Mouse (Mus musculus): Measurements from ENCODE around the gene Ltk. TPM values are rescaled to one million over a fixed set of nuclear protein-coding genes. Genes with fewer than 3 reads are reported as not detected.

Gene Ltk
- polyA plus RNA-seq, 1 experiment from 2014 or later, result not detected

DNA sequence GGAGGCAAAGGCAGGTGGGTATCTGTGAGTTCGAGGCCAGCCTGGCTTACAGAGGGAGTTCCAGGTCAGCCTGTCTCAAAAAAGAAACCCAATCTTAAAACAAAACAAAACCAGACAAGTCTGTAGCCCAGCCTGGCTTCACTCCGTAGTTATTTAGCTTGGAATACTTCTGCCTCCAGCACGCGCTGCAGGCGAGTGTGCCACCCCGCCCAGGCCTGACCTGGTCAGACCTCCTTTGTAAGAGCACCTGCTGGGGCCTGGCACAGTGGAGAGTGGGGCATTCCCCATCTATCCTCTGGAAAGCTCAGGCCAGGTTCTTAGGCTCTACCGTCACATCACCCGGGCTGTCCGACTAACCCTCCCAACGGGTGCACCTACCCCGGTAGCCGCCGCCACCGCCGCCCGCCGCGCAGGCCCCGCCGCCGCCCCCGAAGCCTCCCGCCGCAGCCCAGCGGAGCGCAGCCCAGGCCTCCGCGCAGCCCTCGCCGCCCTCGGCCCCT lies 2.6 kb downstream of the Ltk start:
- peak overlapping the region; percentile 66 for H3K4me3 ChIP-seq (replicated peaks)
- no peak overlapping the region for H3K27ac ChIP-seq
- peaks cover 82% of the 10 kb centered on the region for H3K27me3 ChIP-seq
- no peaks in the 10 kb centered on the region for H3K9me3 ChIP-seq
- H3K36me3 ChIP-seq (replicated peaks), result no peaks in the 10 kb centered on the region
- 3% methylated on average over 27 of the region's 31 CpGs for WGBS
- ATAC-seq (ENCODE audit: low FRiP score), result peak; percentile 33
- peak overlapping the region; percentile 67 for H3K9ac ChIP-seq
- peaks cover 19% of the 10 kb centered on the region for H3K4me1 ChIP-seq
- peak overlapping the region; percentile 100 for H3K4me2 ChIP-seq

DNA sequence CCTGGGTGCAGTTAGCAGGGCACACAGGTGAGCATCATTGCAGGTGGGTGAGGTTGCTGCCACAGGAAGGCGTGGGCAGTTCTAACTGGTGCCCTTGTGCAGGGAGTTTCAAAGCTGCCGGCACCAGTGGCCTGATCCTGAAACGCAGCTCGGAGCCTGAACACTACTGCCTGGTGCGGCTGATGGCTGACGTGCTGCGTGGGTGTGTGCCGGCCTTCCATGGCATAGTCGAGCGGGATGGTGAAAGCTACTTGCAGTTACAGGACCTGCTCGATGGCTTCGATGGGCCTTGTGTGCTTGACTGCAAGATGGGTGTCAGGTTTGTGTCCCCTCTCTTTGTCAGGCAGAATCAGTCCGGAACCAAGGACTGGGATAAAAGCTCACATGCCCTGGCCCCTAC lies 11.0 kb downstream of the Ltk start:
- Histone ChIP-seq H3K4me3 (replicated peaks) (no peak overlapping the region), H3K4me2 (no peak overlapping the region), H3K27me3 (peaks cover 68% of the 10 kb centered on the region), H3K9ac (no peak overlapping the region), H3K9me3 (no peaks in the 10 kb centered on the region), H3K36me3 (replicated peaks) (no peaks in the 10 kb centered on the region), H3K4me1 (peaks cover 8% of the 10 kb centered on the region), H3K27ac (no peak overlapping the region)
- no peak for ATAC-seq (ENCODE audit: low FRiP score)
- 80% methylated on average over 13 of the region's 13 CpGs for WGBS

DNA sequence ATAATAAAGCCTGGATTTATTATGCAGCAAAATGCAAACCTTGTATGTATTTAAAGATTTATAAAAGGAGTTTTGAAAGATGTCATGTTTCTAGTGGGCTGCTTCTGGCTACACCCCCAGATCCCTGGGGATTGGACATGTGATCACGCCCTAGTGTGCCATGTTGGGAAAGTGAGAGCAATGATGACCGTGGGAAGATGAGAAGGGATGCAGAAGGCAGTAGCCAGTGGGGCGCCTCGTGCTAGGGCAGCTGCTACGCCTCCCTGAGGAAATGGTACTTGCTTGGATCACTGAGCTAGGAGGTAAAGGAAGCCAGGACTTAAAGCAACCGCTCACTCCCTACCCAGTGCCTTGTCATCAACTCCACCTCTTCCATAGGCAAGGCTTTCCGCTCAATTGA lies 12.7 kb downstream of the Ltk start:
- H3K4me2 ChIP-seq, result no peak overlapping the region
- H3K4me3 ChIP-seq (replicated peaks), result no peak overlapping the region
- H3K9ac ChIP-seq, result no peak overlapping the region
- no peak overlapping the region for H3K27ac ChIP-seq
- peaks cover 69% of the 10 kb centered on the region for H3K27me3 ChIP-seq
- H3K4me1 ChIP-seq, result peaks cover 25% of the 10 kb centered on the region
- WGBS, result 81% methylated on average over 7 of the region's 7 CpGs
- ATAC-seq (ENCODE audit: low FRiP score), result no peak
- H3K9me3 ChIP-seq, result no peaks in the 10 kb centered on the region
- no peaks in the 10 kb centered on the region for H3K36me3 ChIP-seq (replicated peaks)

- no peak for ATAC-seq (ENCODE audit: low FRiP score)
- H3K9ac ChIP-seq, result no peak overlapping the region
- no peaks in the 10 kb centered on the region for H3K36me3 ChIP-seq (replicated peaks)
- WGBS, result 6% methylated on average over 1 of the region's 1 CpGs
- H3K27me3 ChIP-seq, result peaks cover 68% of the 10 kb centered on the region
- no peak overlapping the region for H3K27ac ChIP-seq
- no peak overlapping the region for H3K4me2 ChIP-seq
- H3K4me1 ChIP-seq, result peaks cover 42% of the 10 kb centered on the region
- no peaks in the 10 kb centered on the region for H3K9me3 ChIP-seq
- H3K4me3 ChIP-seq (replicated peaks), result no peak overlapping the region
Observed at GRCm38 (mm10) chr2:119745281-119745680, 14.9 kb downstream of the Ltk start.

DNA sequence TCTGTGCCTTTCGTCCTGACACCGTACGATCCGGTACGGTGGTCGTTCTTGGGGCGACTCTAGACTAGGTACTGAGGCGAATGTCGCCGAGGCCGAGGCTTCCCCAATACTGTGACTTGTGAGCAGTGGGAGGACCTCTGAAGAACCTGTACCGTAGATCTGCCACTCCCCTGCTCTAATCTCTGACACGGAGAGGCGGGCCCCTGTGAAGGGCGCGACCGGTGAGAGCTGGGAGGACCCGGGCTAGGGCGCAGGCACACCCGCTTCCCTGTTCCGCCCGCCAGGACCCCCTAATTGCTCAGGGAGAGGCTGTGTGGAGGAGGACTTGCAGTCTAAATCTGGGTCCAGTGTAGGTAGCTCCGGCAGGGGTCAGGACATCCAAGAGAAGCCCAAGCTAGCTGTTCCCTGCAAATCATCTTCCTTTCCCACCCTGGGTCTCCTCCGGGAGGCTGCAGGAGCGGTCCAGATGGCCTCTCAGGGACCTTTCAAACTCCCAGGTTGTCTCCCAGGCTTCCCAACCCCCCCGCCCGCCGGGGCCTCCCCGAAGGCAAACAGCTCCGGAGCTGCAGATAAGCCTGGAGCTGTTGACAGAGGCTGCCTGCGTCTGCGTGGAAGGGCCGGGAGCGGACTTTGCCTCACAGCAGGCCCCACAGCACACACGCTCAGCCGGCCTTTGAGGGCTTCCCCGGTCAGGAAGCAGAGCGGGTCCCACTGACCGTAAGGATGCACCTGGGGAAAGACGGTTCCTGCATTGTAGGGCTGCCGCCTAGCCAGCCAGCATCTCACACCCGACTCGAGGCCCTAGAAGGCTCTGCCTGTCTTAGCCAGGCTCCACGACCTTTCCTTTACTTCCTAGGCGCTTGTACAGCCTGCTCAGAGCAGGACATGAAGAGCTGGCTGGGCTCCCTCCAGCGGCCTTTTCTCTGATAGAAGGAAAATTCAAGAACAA lies 15.8 kb downstream of the Ltk start:
- ATAC-seq (ENCODE audit: low FRiP score), result no peak
- Histone ChIP-seq H3K36me3 (replicated peaks) (no peaks in the 10 kb centered on the region), H3K27me3 (peaks cover 66% of the 10 kb centered on the region), H3K27ac (no peak overlapping the region), H3K9ac (no peak overlapping the region), H3K4me2 (peak overlapping the region; percentile 38), H3K4me3 (replicated peaks) (peak overlapping the region; percentile 69), H3K4me1 (peaks cover 42% of the 10 kb centered on the region), H3K9me3 (no peaks in the 10 kb centered on the region)
- 4% methylated on average over 46 of the region's 46 CpGs for WGBS

DNA sequence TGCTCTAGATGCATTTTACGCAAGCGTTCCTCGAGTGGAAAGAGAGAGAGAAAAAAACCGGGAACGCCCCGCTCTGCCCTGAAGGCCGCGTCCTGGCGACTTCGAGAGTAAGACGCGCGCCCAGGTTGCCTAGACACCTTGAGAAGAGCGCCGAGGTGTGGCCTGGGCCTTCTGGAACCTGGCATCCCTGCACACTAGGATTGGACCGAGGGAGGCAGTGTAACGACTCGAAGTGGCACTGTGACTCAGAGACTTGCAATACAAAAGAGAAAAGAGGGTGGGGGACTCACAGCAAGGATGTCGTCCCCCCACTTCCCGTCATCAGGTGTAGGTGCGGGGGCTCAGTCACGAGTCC lies 16.4 kb downstream of the Ltk start:
- no peak for ATAC-seq (ENCODE audit: low FRiP score)
- peak overlapping the region; percentile 69 for H3K4me3 ChIP-seq (replicated peaks)
- peaks cover 64% of the 10 kb centered on the region for H3K27me3 ChIP-seq
- WGBS, result 4% methylated on average over 22 of the region's 22 CpGs
- H3K9ac ChIP-seq, result no peak overlapping the region
- no peak overlapping the region for H3K27ac ChIP-seq
- no peaks in the 10 kb centered on the region for H3K9me3 ChIP-seq
- peak overlapping the region; percentile 38; the same call in 1 of the 2 replicates for H3K4me2 ChIP-seq
- H3K36me3 ChIP-seq (replicated peaks), result no peaks in the 10 kb centered on the region
- peaks cover 42% of the 10 kb centered on the region for H3K4me1 ChIP-seq

GRCm38 (mm10) chr2:119743176-119743807 lies 16.9 kb downstream of the Ltk start:
- H3K27me3 ChIP-seq, result peaks cover 63% of the 10 kb centered on the region
- peak overlapping the region; percentile 65 for H3K9ac ChIP-seq
- ATAC-seq (ENCODE audit: low FRiP score), result no peak
- H3K4me1 ChIP-seq, result peaks cover 42% of the 10 kb centered on the region
- H3K9me3 ChIP-seq, result no peaks in the 10 kb centered on the region
- no peak overlapping the region for H3K27ac ChIP-seq
- peak overlapping the region; percentile 99 for H3K4me2 ChIP-seq
- no peaks in the 10 kb centered on the region for H3K36me3 ChIP-seq (replicated peaks)
- WGBS, result 12% methylated on average over 14 of the region's 31 CpGs
- peak overlapping the region; percentile 69 for H3K4me3 ChIP-seq (replicated peaks)

DNA sequence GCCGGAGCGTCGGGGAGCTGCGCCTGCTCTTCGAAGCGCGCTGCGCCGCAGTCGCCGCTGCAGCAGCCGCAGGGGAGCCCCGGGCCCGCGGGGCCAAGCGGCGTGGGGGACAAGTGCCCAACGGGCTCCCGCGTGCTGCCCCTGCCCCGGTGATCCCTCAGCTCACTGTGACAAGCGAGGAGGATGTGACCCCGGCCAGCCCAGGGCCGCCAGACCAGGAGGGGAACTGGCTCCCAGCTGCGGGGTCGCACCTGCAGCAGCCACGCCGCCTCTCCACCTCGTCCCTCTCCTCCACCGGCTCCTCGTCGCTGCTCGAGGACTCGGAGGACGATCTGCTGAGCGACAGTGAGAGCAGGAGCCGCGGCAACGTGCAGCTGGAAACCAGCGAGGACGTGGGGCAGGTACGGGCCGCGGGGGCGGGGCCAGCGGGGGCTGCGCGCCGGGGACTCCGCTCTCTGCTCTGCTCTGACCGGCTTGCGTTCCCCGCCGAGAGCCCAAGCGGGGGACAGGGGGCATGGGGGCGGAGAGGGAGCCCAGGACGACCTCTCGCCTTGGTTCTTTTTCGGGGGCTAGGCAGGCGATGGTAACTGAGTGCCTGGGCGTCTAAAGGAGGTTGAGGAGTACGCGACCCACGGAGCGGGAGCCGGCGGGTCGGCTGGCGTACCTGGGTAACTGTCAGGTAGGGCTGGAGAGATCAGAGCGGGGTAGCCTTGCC lies 17.6 kb downstream of the Ltk start:
- ATAC-seq (ENCODE audit: low FRiP score), result peak; percentile 40
- peak overlapping the region; percentile 99 for H3K4me2 ChIP-seq
- H3K9ac ChIP-seq, result peak overlapping the region; percentile 65
- H3K27me3 ChIP-seq, result peaks cover 63% of the 10 kb centered on the region
- H3K9me3 ChIP-seq, result no peaks in the 10 kb centered on the region
- peaks cover 42% of the 10 kb centered on the region for H3K4me1 ChIP-seq
- H3K4me3 ChIP-seq (replicated peaks), result peak overlapping the region; percentile 69
- H3K36me3 ChIP-seq (replicated peaks), result no peaks in the 10 kb centered on the region
- no peak overlapping the region for H3K27ac ChIP-seq
- WGBS, result under 1% methylated on average over 61 of the region's 70 CpGs

DNA sequence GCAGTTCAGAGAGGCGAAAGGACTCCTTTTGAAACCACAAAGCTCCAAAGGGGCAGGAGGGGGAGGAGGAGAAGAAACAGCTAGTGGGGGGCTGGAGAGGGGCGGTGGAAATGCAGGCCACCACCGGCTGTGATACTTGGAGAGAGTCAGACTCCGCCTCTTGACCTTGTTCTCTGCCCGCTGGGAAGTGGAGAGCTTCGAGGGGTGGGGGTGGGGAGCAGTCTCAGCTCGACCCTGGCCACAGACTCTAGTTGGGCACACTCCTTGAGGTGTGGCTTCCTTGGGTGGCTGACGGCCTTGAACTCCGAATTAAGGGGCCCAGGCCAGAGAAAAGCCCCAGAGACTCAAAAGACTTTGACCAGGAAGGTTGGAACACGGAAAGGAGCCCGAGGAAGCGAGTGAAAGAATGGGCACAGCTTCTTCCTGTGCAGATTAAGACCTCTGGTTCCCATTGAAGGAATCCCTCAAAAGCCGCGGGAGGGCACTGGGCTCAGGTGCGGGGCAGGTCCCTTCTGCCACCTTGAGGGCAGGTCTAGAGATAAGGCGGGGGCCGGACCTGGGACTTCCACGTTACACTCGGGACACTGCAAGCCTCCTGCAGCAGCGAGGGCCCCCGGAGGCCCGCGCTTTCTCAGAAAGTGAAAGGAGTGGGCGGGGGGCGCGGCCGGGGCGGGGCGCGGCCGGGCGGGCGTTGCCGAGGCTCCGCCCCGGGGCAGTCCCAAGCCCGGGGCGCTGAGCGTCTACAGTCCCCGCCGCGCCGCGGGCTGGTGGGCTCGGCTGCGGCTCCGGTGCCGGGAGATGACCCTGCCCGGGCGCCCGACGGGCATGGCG lies 18.4 kb downstream of the Ltk start, which contains the start of gene Itpka:
Gene Itpka, plus strand, starts transcription at position 757 of the 831 bp plus-strand sequence.
- peak; percentile 82 for ATAC-seq (ENCODE audit: low FRiP score)
- Histone ChIP-seq H3K9me3 (no peaks in the 10 kb centered on the region), H3K36me3 (replicated peaks) (no peaks in the 10 kb centered on the region), H3K27me3 (peaks cover 70% of the 10 kb centered on the region), H3K4me2 (peak within 1 kb of the TSS; percentile 99), H3K4me3 (replicated peaks) (peak within 1 kb of the TSS; percentile 69), H3K4me1 (peaks cover 42% of the 10 kb centered on the region), H3K9ac (peak within 1 kb of the TSS; percentile 65), H3K27ac (peak within 1 kb of the TSS; percentile 63)
- WGBS, result under 1% methylated on average over 52 of the region's 53 CpGs

GRCm38 (mm10) chr2:119740567-119740966 lies 19.7 kb downstream of the Ltk start:
- Histone ChIP-seq H3K27me3 (peaks cover 63% of the 10 kb centered on the region), H3K36me3 (replicated peaks) (peaks cover 4% of the 10 kb centered on the region; the same call in 1 of the 2 replicates), H3K4me2 (no peak overlapping the region), H3K27ac (no peak overlapping the region), H3K4me1 (peaks cover 42% of the 10 kb centered on the region), H3K9me3 (no peaks in the 10 kb centered on the region), H3K4me3 (replicated peaks) (no peak overlapping the region), H3K9ac (no peak overlapping the region)
- ATAC-seq (ENCODE audit: low FRiP score), result no peak
- 13% methylated on average over 2 of the region's 2 CpGs for WGBS

- H3K9ac ChIP-seq, result no peak overlapping the region
- H3K9me3 ChIP-seq, result no peaks in the 10 kb centered on the region
- no peak overlapping the region for H3K4me2 ChIP-seq
- H3K4me3 ChIP-seq (replicated peaks), result no peak overlapping the region
- WGBS, result 20% methylated on average over 12 of the region's 12 CpGs
- no peak for ATAC-seq (ENCODE audit: low FRiP score)
- H3K27me3 ChIP-seq, result peaks cover 28% of the 10 kb centered on the region
- peaks cover 12% of the 10 kb centered on the region for H3K4me1 ChIP-seq
- peaks cover 37% of the 10 kb centered on the region for H3K36me3 ChIP-seq (replicated peaks)
- no peak overlapping the region for H3K27ac ChIP-seq
Observed at GRCm38 (mm10) chr2:119737124-119737523, 23.1 kb downstream of the Ltk start.
